8 mouse cellular contexts compared by ENCODE assay signal in the genomic region with DNA sequence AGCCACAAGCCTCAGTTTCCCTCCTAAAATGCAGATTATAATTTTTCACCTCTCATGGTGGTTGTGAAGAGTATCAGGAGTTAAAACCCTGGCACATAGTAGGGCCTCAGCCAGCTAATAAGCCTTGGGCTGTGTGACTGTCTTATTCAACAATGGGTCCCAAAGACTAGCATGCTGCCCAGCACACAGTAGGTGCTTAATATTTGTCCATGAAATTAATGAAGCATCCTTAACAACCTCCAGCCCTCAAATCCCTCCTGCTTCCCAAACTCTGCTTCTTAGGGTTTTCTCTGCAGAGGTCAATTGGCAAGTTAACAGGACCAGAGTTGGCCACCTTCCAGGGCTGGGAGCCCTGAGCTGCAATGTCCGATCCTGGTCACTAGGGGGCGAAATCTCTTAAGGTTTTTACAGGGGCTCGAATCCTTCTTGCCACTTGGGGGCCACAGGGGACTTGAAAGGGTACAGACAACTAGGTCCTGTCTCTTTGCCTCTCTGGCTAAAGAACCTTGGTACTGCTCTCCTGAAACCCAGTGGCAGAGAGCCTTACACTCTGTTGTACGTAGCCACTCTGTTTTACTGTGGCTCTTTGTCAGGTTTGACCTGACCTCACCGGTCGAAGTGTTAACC.
A peak's percentile ranks its signal among the peaks of the same experiment; 100 is the strongest.
DNase-seq lines count a peak whose midpoint lies in the region; ATAC-seq and TF ChIP-seq lines count a peak whose summit lies in the region.

No protein-coding gene starts in this region.

- no peak overlapping the region for H3K9ac ChIP-seq in midbrain, embryonic 14.5 days (replicated peaks; ENCODE audit: low read length)
- H3K9ac ChIP-seq in midbrain, embryonic 15.5 days: no peak overlapping the region
- no peak overlapping the region for H3K9ac ChIP-seq in limb, embryonic 14.5 days (ENCODE audit: low read depth, low read length, severe bottlenecking)

- no peaks in the 10 kb centered on the region for H3K9me3 ChIP-seq in midbrain, embryonic 14.5 days (ENCODE audit: control insufficient read depth, low read length)
- H3K9me3 ChIP-seq in midbrain, embryonic 15.5 days: no peaks in the 10 kb centered on the region
- no peaks in the 10 kb centered on the region for H3K9me3 ChIP-seq in limb, embryonic 14.5 days (ENCODE audit: control insufficient read depth, low read length)

- 37% methylated on average over 6 of the region's 6 CpGs for WGBS in midbrain, embryonic 14.5 days
- WGBS in midbrain, embryonic 15.5 days: 37% methylated on average over 6 of the region's 6 CpGs
- WGBS in limb, embryonic 14.5 days: 41% methylated on average over 6 of the region's 6 CpGs

- no peak overlapping the region for H3K4me3 ChIP-seq in midbrain, embryonic 14.5 days (replicated peaks; ENCODE audit: low read depth, low read length)
- no peak overlapping the region for H3K4me3 ChIP-seq in midbrain, embryonic 15.5 days
- no peak overlapping the region for H3K4me3 ChIP-seq in limb, embryonic 14.5 days (replicated peaks; ENCODE audit: low read length)

- H3K27me3 ChIP-seq in midbrain, embryonic 14.5 days (ENCODE audit: control insufficient read depth, insufficient read depth, low read length): no peaks in the 10 kb centered on the region
- no peaks in the 10 kb centered on the region for H3K27me3 ChIP-seq in midbrain, embryonic 15.5 days (replicated peaks)
- no peaks in the 10 kb centered on the region for H3K27me3 ChIP-seq in limb, embryonic 14.5 days (ENCODE audit: control insufficient read depth, insufficient read depth, low read length)

- TF ChIP-seq POLR2A in limb, embryonic 14.5 days (IDR thresholded peaks at IDR 0.05; ENCODE audit: borderline replicate concordance, extremely low read depth, insufficient read depth, insufficient read length): no peak

- H3K4me2 ChIP-seq in midbrain, embryonic 14.5 days (ENCODE audit: low read length): no peak overlapping the region
- H3K4me2 ChIP-seq in midbrain, embryonic 15.5 days: no peak overlapping the region
- H3K4me2 ChIP-seq in limb, embryonic 14.5 days (replicated peaks; ENCODE audit: low read depth, low read length, severe bottlenecking): no peak overlapping the region

- no peak for ATAC-seq in midbrain, embryonic 14.5 days (ENCODE audit: low FRiP score, low TSS enrichment)
- ATAC-seq in midbrain, embryonic 15.5 days (replicated peaks): no peak
- ATAC-seq in limb, embryonic 14.5 days (ENCODE audit: low FRiP score, low read depth): no peak

- H3K4me1 ChIP-seq in midbrain, embryonic 14.5 days (ENCODE audit: control insufficient read depth, insufficient read depth, low read length): peaks cover 5% of the 10 kb centered on the region
- peaks cover 3% of the 10 kb centered on the region for H3K4me1 ChIP-seq in midbrain, embryonic 15.5 days
- H3K4me1 ChIP-seq in limb, embryonic 14.5 days (ENCODE audit: control insufficient read depth, insufficient read depth, low read length): 0 out of 2 replicates have a peak, but pooled peaks cover 4% of the 10 kb centered on the region

- no peak overlapping the region for H3K27ac ChIP-seq in midbrain, embryonic 14.5 days (replicated peaks; ENCODE audit: low read depth, low read length)
- no peak overlapping the region for H3K27ac ChIP-seq in midbrain, embryonic 15.5 days
- no peak overlapping the region for H3K27ac ChIP-seq in limb, embryonic 14.5 days (replicated peaks; ENCODE audit: low read depth, low read length)

- no peaks in the 10 kb centered on the region for H3K36me3 ChIP-seq in midbrain, embryonic 14.5 days (ENCODE audit: control insufficient read depth, insufficient read depth, low read length)
- H3K36me3 ChIP-seq in midbrain, embryonic 15.5 days (replicated peaks): no peaks in the 10 kb centered on the region
- H3K36me3 ChIP-seq in limb, embryonic 14.5 days (ENCODE audit: control insufficient read depth, insufficient read depth, low read length): no peaks in the 10 kb centered on the region

- peak; percentile 76 for DNase-seq in midbrain, embryonic 14.5 days
- DNase-seq in cerebellum, adult 11 months: peak; percentile 74
- peak; percentile 58 to 68 for DNase-seq in frontal cortex, postnatal 14 days (ENCODE audit: low spot score in 2 of 2)
- DNase-seq in kidney, adult 9 months: peak; percentile 92
- peak; percentile 67 for DNase-seq in limb, embryonic 14.5 days (ENCODE audit: low spot score)
- DNase-seq in ovary, postnatal 36 days (ENCODE audit: low spot score): peak; percentile 83
- DNase-seq in thymus, postnatal 25 days: peak; percentile 64
